Mouse (Mus musculus) heart, embryonic 16.5 days (tissue): ENCODE measurements at regions not wholly inside any gene's neighbourhood (a gene's known extent, or its start where the extent isn't known, plus 50 kb on each side); places are given as distances from the start of the nearest gene placed in this dataset.

Experiments used
- ATAC-seq: fragments of 200-750 bp; cut with Nextera tagmentation; replicated peaks from 2 replicates; pipeline ENCODE4 v1.8.0; 2017; ENCODE audit warnings: moderate number of reproducible peaks; ENCODE audit not compliant: insufficient read depth, low FRiP score; ENCODE audit errors: extremely low read depth
- H3K27ac ChIP-seq: fragments of 300-500 bp; sonication (generic); 2 replicates; pipeline ENCODE4 v1.5.1; 2014; ENCODE audit warnings: mild to moderate bottlenecking, low read length, control low read depth, moderate library complexity
- H3K27me3 ChIP-seq: fragments of 300-500 bp; sonication (generic); 2 replicates; pipeline ENCODE4 v1.6.1; 2014; ENCODE audit warnings: low read length, mixed read lengths; ENCODE audit not compliant: control insufficient read depth, insufficient read depth
- H3K36me3 ChIP-seq: fragments of 300-500 bp; sonication (generic); 2 replicates; pipeline ENCODE4 v1.6.1; 2014; ENCODE audit not compliant: control insufficient read depth, insufficient read depth
- H3K4me1 ChIP-seq: fragments of 300-500 bp; sonication (generic); 2 replicates; pipeline ENCODE4 v1.6.1; 2014; ENCODE audit warnings: low read length, mixed read lengths; ENCODE audit not compliant: control insufficient read depth, insufficient read depth
- H3K4me2 ChIP-seq: fragments of 300-500 bp; sonication (generic); 2 replicates; pipeline ENCODE4 v1.6.1; 2014; ENCODE audit warnings: low read depth, mild to moderate bottlenecking, control low read depth, low read length
- H3K4me3 ChIP-seq: fragments of 300-500 bp; sonication (generic); 2 replicates; pipeline ENCODE4 v1.5.1; 2014; ENCODE audit warnings: mild to moderate bottlenecking, control low read depth, low read length
- H3K9ac ChIP-seq: fragments of 300-500 bp; sonication (generic); 2 replicates; pipeline ENCODE4 v1.6.1; 2014; ENCODE audit warnings: low read length, control low read depth
- H3K9me3 ChIP-seq: fragments of 300-500 bp; sonication (generic); replicated peaks from 2 replicates; pipeline ENCODE4 v1.6.1; 2016; ENCODE audit warnings: low read length; ENCODE audit not compliant: control insufficient read depth
- WGBS: fragments of 180-500 bp; shearing (Covaris S2); extraction: QIAGEN DNeasy Blood & Tissue Kit; methylation state at CpG from one replicate; pipeline ENCODE4 v1.1.7; 2014; 5-methylcytosine and 5-hydroxymethylcytosine counted together

- no peak overlapping the region for H3K4me2 ChIP-seq
- no peak for ATAC-seq
- 80% methylated on average over 4 of the region's 4 CpGs for WGBS
Measured at GRCm38 (mm10) chr5:4623625-4624024, 134.2 kb downstream of the Fzd1 start.

GRCm38 (mm10) chr5:4620513-4621210 is 137.2 kb downstream of the Fzd1 start:
- no peaks in the 10 kb centered on the region for H3K4me1 ChIP-seq
- no peak overlapping the region for H3K27ac ChIP-seq
- no peak for ATAC-seq
- no peak overlapping the region for H3K9ac ChIP-seq
- H3K4me2 ChIP-seq, result no peak overlapping the region
- WGBS, result 77% methylated on average over 4 of the region's 4 CpGs
- H3K9me3 ChIP-seq, result no peaks in the 10 kb centered on the region
- no peaks in the 10 kb centered on the region for H3K36me3 ChIP-seq
- H3K4me3 ChIP-seq, result no peak overlapping the region
- no peaks in the 10 kb centered on the region for H3K27me3 ChIP-seq

More at GRCm38 (mm10) chr5:4623625-4624024, 134.2 kb downstream of the Fzd1 start:
- Histone ChIP-seq H3K4me1 (no peaks in the 10 kb centered on the region), H3K9ac (no peak overlapping the region), H3K9me3 (no peaks in the 10 kb centered on the region), H3K27ac (no peak overlapping the region), H3K36me3 (no peaks in the 10 kb centered on the region), H3K27me3 (no peaks in the 10 kb centered on the region), H3K4me3 (no peak overlapping the region)

- no peak overlapping the region for H3K27ac ChIP-seq
- no peak overlapping the region for H3K4me2 ChIP-seq
- H3K9me3 ChIP-seq, result no peaks in the 10 kb centered on the region
- ATAC-seq, result no peak
- H3K27me3 ChIP-seq, result no peaks in the 10 kb centered on the region
- no peak overlapping the region for H3K9ac ChIP-seq
- no peaks in the 10 kb centered on the region for H3K4me1 ChIP-seq
- no peak overlapping the region for H3K4me3 ChIP-seq
- WGBS, result 80% methylated on average over 2 of the region's 2 CpGs
- H3K36me3 ChIP-seq, result no peaks in the 10 kb centered on the region
Measured at GRCm38 (mm10) chr5:4615233-4615632, 142.6 kb downstream of the Fzd1 start.

GRCm38 (mm10) chr5:4597471-4597870 is 160.4 kb downstream of the Fzd1 start:
- Histone ChIP-seq H3K36me3 (no peaks in the 10 kb centered on the region), H3K4me3 (no peak overlapping the region), H3K27me3 (no peaks in the 10 kb centered on the region), H3K27ac (no peak overlapping the region), H3K9me3 (no peaks in the 10 kb centered on the region), H3K9ac (no peak overlapping the region), H3K4me2 (no peak overlapping the region), H3K4me1 (no peaks in the 10 kb centered on the region)
- ATAC-seq, result no peak
- 80% methylated on average over 3 of the region's 3 CpGs for WGBS

- Histone ChIP-seq H3K9ac (no peak overlapping the region), H3K27me3 (no peaks in the 10 kb centered on the region), H3K4me1 (no peaks in the 10 kb centered on the region), H3K27ac (no peak overlapping the region), H3K4me3 (no peak overlapping the region), H3K4me2 (no peak overlapping the region), H3K36me3 (no peaks in the 10 kb centered on the region), H3K9me3 (no peaks in the 10 kb centered on the region)
- ATAC-seq, result no peak
- 46% methylated on average over 2 of the region's 2 CpGs for WGBS
Measured at GRCm38 (mm10) chr5:4595010-4595409, 162.8 kb downstream of the Fzd1 start.

GRCm38 (mm10) chr5:4594562-4594961 is 163.3 kb downstream of the Fzd1 start:
- H3K4me3 ChIP-seq, result no peak overlapping the region
- no peak for ATAC-seq
- no peak overlapping the region for H3K27ac ChIP-seq
- no peaks in the 10 kb centered on the region for H3K36me3 ChIP-seq
- no peak overlapping the region for H3K9ac ChIP-seq
- no peak overlapping the region for H3K4me2 ChIP-seq
- H3K9me3 ChIP-seq, result no peaks in the 10 kb centered on the region
- no peaks in the 10 kb centered on the region for H3K4me1 ChIP-seq
- H3K27me3 ChIP-seq, result no peaks in the 10 kb centered on the region
- 73% methylated on average over 2 of the region's 2 CpGs for WGBS

GRCm38 (mm10) chr5:4593638-4594381 is 164.0 kb downstream of the Fzd1 start:
- no peaks in the 10 kb centered on the region for H3K4me1 ChIP-seq
- 60% methylated on average over 5 of the region's 5 CpGs for WGBS
- no peak overlapping the region for H3K27ac ChIP-seq
- no peak overlapping the region for H3K9ac ChIP-seq
- no peak overlapping the region for H3K4me2 ChIP-seq
- H3K27me3 ChIP-seq, result no peaks in the 10 kb centered on the region
- no peak for ATAC-seq
- no peak overlapping the region for H3K4me3 ChIP-seq
- H3K36me3 ChIP-seq, result no peaks in the 10 kb centered on the region
- no peaks in the 10 kb centered on the region for H3K9me3 ChIP-seq

- no peak overlapping the region for H3K4me2 ChIP-seq
- peaks cover 2% of the 10 kb centered on the region; the same call in 1 of the 2 replicates for H3K9me3 ChIP-seq
- H3K27me3 ChIP-seq, result no peaks in the 10 kb centered on the region
- WGBS, result 67% methylated on average over 1 of the region's 1 CpGs
- no peak for ATAC-seq
- H3K36me3 ChIP-seq, result no peaks in the 10 kb centered on the region
- H3K4me1 ChIP-seq, result no peaks in the 10 kb centered on the region
- H3K9ac ChIP-seq, result no peak overlapping the region
- H3K4me3 ChIP-seq, result no peak overlapping the region
- H3K27ac ChIP-seq, result no peak overlapping the region
Measured at GRCm38 (mm10) chr5:4591721-4592120, 166.1 kb downstream of the Fzd1 start.

GRCm38 (mm10) chr5:4582702-4583475 is 174.9 kb downstream of the Fzd1 start:
- 88% methylated on average over 1 of the region's 1 CpGs for WGBS
- ATAC-seq, result no peak
- Histone ChIP-seq H3K27ac (no peak overlapping the region), H3K9ac (no peak overlapping the region), H3K4me2 (no peak overlapping the region), H3K9me3 (peaks cover 2% of the 10 kb centered on the region; the same call in 1 of the 2 replicates), H3K36me3 (no peaks in the 10 kb centered on the region), H3K4me1 (no peaks in the 10 kb centered on the region), H3K27me3 (no peaks in the 10 kb centered on the region), H3K4me3 (no peak overlapping the region)
